Mouse (Mus musculus) forebrain, embryonic 13.5 days (tissue): ENCODE results near the gene Prkch. TPM values are rescaled to one million over a fixed set of nuclear protein-coding genes. Genes with fewer than 3 reads are reported as not detected.

ENCODE experiments used
- ATAC-seq: fragments of 200-750 bp; cut with Nextera tagmentation; 2 replicates; pipeline ENCODE4 v1.8.0; 2017
- H3K27ac ChIP-seq: fragments of 300-500 bp; sonication (generic); 2 replicates; pipeline ENCODE4 v1.5.1; 2015; ENCODE audit warnings: inconsistent platforms, mild to moderate bottlenecking, moderate library complexity
- H3K27me3 ChIP-seq: fragments of 300-500 bp; sonication (generic); 2 replicates; pipeline ENCODE4 v1.6.1; 2015; ENCODE audit warnings: mild to moderate bottlenecking, inconsistent platforms
- H3K36me3 ChIP-seq: fragments of 300-500 bp; sonication (generic); 2 replicates; pipeline ENCODE4 v1.6.1; 2015; ENCODE audit warnings: mild to moderate bottlenecking, inconsistent platforms; ENCODE audit not compliant: poor library complexity, severe bottlenecking
- H3K4me1 ChIP-seq: fragments of 300-500 bp; sonication (generic); 2 replicates; pipeline ENCODE4 v1.6.1; 2015; ENCODE audit warnings: inconsistent platforms
- H3K4me2 ChIP-seq: fragments of 300-500 bp; sonication (generic); 2 replicates; pipeline ENCODE4 v1.6.1; 2015; ENCODE audit warnings: inconsistent platforms, mild to moderate bottlenecking, moderate library complexity
- H3K4me3 ChIP-seq: fragments of 300-500 bp; sonication (generic); 2 replicates; pipeline ENCODE4 v1.5.1; 2015; ENCODE audit warnings: mild to moderate bottlenecking, inconsistent platforms
- H3K9ac ChIP-seq: fragments of 300-500 bp; sonication (generic); 2 replicates; pipeline ENCODE4 v1.6.1; 2015; ENCODE audit warnings: mild to moderate bottlenecking, inconsistent platforms
- H3K9me3 ChIP-seq: fragments of 300-500 bp; sonication (generic); replicated peaks from 2 replicates; pipeline ENCODE4 v1.6.1; 2016; ENCODE audit warnings: inconsistent platforms
- WGBS: fragments of 180-500 bp; shearing (Covaris S2); methylation state at CpG from one replicate; pipeline ENCODE4 v1.1.7; 2015; 5-methylcytosine and 5-hydroxymethylcytosine counted together
- polyA plus RNA-seq: library from polyadenylated mRNA; unstranded; fragments of >200 nt; fragmentation: Nextera tagmentation; extraction: Ambion mirVana; gene quantifications from 2 replicates; pipeline ENCODE4 v1.2.1, GENCODE M21; 2015

Prkch gene
- polyA plus RNA-seq, 1 experiment from 2014 or later = 3.1 TPM

- 69% methylated on average over 4 of the region's 4 CpGs for WGBS
- H3K4me1 ChIP-seq = peaks cover 6% of the 10 kb centered on the region
- ATAC-seq = no peak
- H3K9ac ChIP-seq = no peak overlapping the region
- H3K27ac ChIP-seq = no peak overlapping the region
- no peak overlapping the region for H3K4me3 ChIP-seq
- no peak overlapping the region for H3K4me2 ChIP-seq
- no peaks in the 10 kb centered on the region for H3K27me3 ChIP-seq
- H3K36me3 ChIP-seq = no peaks in the 10 kb centered on the region
- no peaks in the 10 kb centered on the region for H3K9me3 ChIP-seq
Measured at GRCm38 (mm10) chr12:73815463-73815862, 230.9 kb downstream of the Prkch start.

DNA sequence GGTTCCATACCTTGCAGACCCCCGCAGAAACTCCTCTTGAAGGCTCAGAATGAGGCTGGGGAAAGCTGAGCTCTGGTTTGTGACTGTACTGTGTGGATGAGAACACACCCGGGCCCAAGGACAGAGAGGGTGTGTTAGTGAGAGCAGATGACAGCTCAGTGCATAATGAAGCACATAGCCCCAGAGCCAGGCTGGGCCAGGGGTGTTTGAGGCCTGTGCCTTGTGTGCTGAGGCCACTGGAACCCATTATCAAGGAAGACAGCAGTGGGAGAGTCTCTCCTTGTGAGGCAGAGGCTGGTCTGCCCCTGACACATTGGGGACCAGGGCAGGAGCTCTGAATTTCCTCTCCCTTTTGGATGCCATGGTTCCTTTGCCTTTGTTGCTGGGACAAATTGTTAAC, 231.3 kb downstream of the Prkch start:
- Histone ChIP-seq H3K4me2 (no peak overlapping the region), H3K27me3 (no peaks in the 10 kb centered on the region), H3K9ac (no peak overlapping the region), H3K36me3 (no peaks in the 10 kb centered on the region), H3K4me1 (peaks cover 2% of the 10 kb centered on the region), H3K4me3 (no peak overlapping the region), H3K27ac (no peak overlapping the region), H3K9me3 (no peaks in the 10 kb centered on the region)
- no peak for ATAC-seq
- WGBS = 72% methylated on average over 2 of the region's 2 CpGs

DNA sequence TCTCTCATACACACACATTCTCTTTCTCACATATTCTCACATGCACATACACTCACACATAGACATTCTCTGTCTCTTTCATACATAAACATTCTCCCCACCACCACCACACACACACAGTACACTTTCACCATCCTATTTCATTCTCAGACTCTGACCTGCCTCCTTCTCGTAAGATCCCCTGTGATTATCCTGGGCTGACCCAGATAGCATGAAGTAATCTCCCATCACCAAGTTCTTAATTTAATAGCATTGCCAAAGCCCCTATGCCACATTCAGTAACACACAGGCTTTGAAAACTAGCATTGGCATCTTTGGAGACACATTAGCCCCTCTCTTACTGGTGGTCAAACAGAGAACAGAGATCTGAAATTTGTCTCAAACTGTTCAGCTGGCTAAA, 232.3 kb downstream of the Prkch start:
- no peak overlapping the region for H3K9ac ChIP-seq
- WGBS = 88% methylated on average over 1 of the region's 1 CpGs
- no peaks in the 10 kb centered on the region for H3K4me1 ChIP-seq
- no peak overlapping the region for H3K27ac ChIP-seq
- H3K27me3 ChIP-seq = no peaks in the 10 kb centered on the region
- no peaks in the 10 kb centered on the region for H3K9me3 ChIP-seq
- H3K4me2 ChIP-seq = no peak overlapping the region
- no peak overlapping the region for H3K4me3 ChIP-seq
- ATAC-seq = no peak
- H3K36me3 ChIP-seq = no peaks in the 10 kb centered on the region

GRCm38 (mm10) chr12:73818801-73819200, 234.2 kb downstream of the Prkch start:
- WGBS = 50% methylated on average over 1 of the region's 1 CpGs
- no peak for ATAC-seq
- Histone ChIP-seq H3K4me1 (no peaks in the 10 kb centered on the region), H3K9me3 (no peaks in the 10 kb centered on the region), H3K36me3 (no peaks in the 10 kb centered on the region), H3K27ac (no peak overlapping the region), H3K27me3 (no peaks in the 10 kb centered on the region), H3K4me2 (no peak overlapping the region), H3K9ac (no peak overlapping the region), H3K4me3 (no peak overlapping the region)

- no peaks in the 10 kb centered on the region for H3K36me3 ChIP-seq
- WGBS = 92% methylated on average over 4 of the region's 4 CpGs
- no peak overlapping the region for H3K4me3 ChIP-seq
- no peak for ATAC-seq
- no peak overlapping the region for H3K27ac ChIP-seq
- H3K27me3 ChIP-seq = no peaks in the 10 kb centered on the region
- no peak overlapping the region for H3K4me2 ChIP-seq
- no peak overlapping the region for H3K9ac ChIP-seq
- no peaks in the 10 kb centered on the region for H3K4me1 ChIP-seq
- no peaks in the 10 kb centered on the region for H3K9me3 ChIP-seq
Measured at GRCm38 (mm10) chr12:73821176-73821575, 236.6 kb downstream of the Prkch start.

GRCm38 (mm10) chr12:73822331-73822730, 237.7 kb downstream of the Prkch start:
- H3K4me1 ChIP-seq = no peaks in the 10 kb centered on the region
- H3K27ac ChIP-seq = no peak overlapping the region
- ATAC-seq = no peak
- H3K9ac ChIP-seq = no peak overlapping the region
- H3K9me3 ChIP-seq = no peaks in the 10 kb centered on the region
- no peaks in the 10 kb centered on the region for H3K36me3 ChIP-seq
- 88% methylated on average over 12 of the region's 12 CpGs for WGBS
- H3K4me3 ChIP-seq = no peak overlapping the region
- H3K27me3 ChIP-seq = no peaks in the 10 kb centered on the region
- no peak overlapping the region for H3K4me2 ChIP-seq

GRCm38 (mm10) chr12:73824828-73825227, 240.2 kb downstream of the Prkch start:
- Histone ChIP-seq H3K27ac (no peak overlapping the region), H3K4me1 (no peaks in the 10 kb centered on the region), H3K9ac (no peak overlapping the region), H3K4me3 (no peak overlapping the region), H3K9me3 (no peaks in the 10 kb centered on the region), H3K4me2 (no peak overlapping the region), H3K36me3 (no peaks in the 10 kb centered on the region), H3K27me3 (no peaks in the 10 kb centered on the region)
- 84% methylated on average over 1 of the region's 1 CpGs for WGBS
- ATAC-seq = no peak

Other genes with a start within 250 kb of the Prkch start
- gene Tmem30b, start 38.4 kb upstream of the Prkch start, polyA plus RNA-seq = 0.16 and 0.21 TPM in 2 replicates